Mouse (Mus musculus): ENCODE measurements around the gene Lrrc63. TPM values are rescaled to one million over a fixed set of nuclear protein-coding genes. Genes with fewer than 3 reads are reported as not detected.

Lrrc63 gene
- polyA plus RNA-seq, 1 experiment from 2014 or later: not detected

GRCm38 (mm10) chr14:75174296-75174695 is 43.6 kb upstream of the Lrrc63 start:
- no peak overlapping the region for H3K9ac ChIP-seq (ENCODE audit: low read length)
- no peaks in the 10 kb centered on the region for H3K36me3 ChIP-seq (ENCODE audit: control insufficient read depth, insufficient read depth, low read length)
- DNase-seq (ENCODE audit: low spot score): no peak
- 88% methylated on average over 8 of the region's 8 CpGs for WGBS
- ATAC-seq: no peak
- H3K9me3 ChIP-seq (replicated peaks; ENCODE audit: control insufficient read depth, low read length): no peaks in the 10 kb centered on the region
- H3K4me3 ChIP-seq (ENCODE audit: low read depth, low read length): no peak overlapping the region
- no peaks in the 10 kb centered on the region for H3K4me1 ChIP-seq (ENCODE audit: control insufficient read depth, insufficient read depth, low read length)
- no peaks in the 10 kb centered on the region for H3K27me3 ChIP-seq (replicated peaks; ENCODE audit: control insufficient read depth, insufficient read depth, low read length)
- no peak overlapping the region for H3K4me2 ChIP-seq (ENCODE audit: low read length)
- no peak overlapping the region for H3K27ac ChIP-seq (ENCODE audit: low read depth, low read length)

DNA sequence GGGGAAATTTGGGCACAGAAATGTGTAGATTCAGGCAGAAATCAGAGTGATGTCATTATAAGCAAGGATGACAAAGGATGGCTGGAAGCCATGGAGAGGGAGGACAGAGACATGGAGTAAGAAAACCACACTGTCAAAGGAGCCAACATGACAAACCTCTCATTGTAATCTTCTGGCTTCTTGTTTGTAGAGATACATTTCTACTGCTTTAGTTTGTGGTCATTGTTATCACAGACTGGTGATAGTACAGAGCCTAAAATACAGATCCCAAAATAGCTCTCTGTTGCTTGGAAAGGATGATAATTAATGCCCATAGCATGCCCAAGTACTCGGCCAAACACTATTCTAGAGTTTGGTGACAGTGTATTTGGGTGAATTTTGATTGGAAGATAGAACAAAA is 39.9 kb upstream of the Lrrc63 start:
- H3K36me3 ChIP-seq (ENCODE audit: control insufficient read depth, insufficient read depth, low read length): no peaks in the 10 kb centered on the region
- ATAC-seq: no peak
- no peak overlapping the region for H3K4me2 ChIP-seq (ENCODE audit: low read length)
- H3K9me3 ChIP-seq (replicated peaks; ENCODE audit: control insufficient read depth, low read length): no peaks in the 10 kb centered on the region
- H3K4me3 ChIP-seq (ENCODE audit: low read depth, low read length): no peak overlapping the region
- H3K27me3 ChIP-seq (replicated peaks; ENCODE audit: control insufficient read depth, insufficient read depth, low read length): no peaks in the 10 kb centered on the region
- no peaks in the 10 kb centered on the region for H3K4me1 ChIP-seq (ENCODE audit: control insufficient read depth, insufficient read depth, low read length)
- DNase-seq (ENCODE audit: low spot score): no peak
- H3K27ac ChIP-seq (ENCODE audit: low read depth, low read length): no peak overlapping the region
- WGBS: 72% methylated on average over 1 of the region's 1 CpGs
- no peak overlapping the region for H3K9ac ChIP-seq (ENCODE audit: low read length)

GRCm38 (mm10) chr14:75168501-75168900 is 37.8 kb upstream of the Lrrc63 start:
- ATAC-seq: no peak
- Histone ChIP-seq H3K4me3 (ENCODE audit: low read depth, low read length) (no peak overlapping the region), H3K36me3 (ENCODE audit: control insufficient read depth, insufficient read depth, low read length) (no peaks in the 10 kb centered on the region), H3K27ac (ENCODE audit: low read depth, low read length) (no peak overlapping the region), H3K4me1 (ENCODE audit: control insufficient read depth, insufficient read depth, low read length) (no peaks in the 10 kb centered on the region), H3K27me3 (replicated peaks; ENCODE audit: control insufficient read depth, insufficient read depth, low read length) (no peaks in the 10 kb centered on the region), H3K4me2 (ENCODE audit: low read length) (no peak overlapping the region), H3K9ac (ENCODE audit: low read length) (no peak overlapping the region), H3K9me3 (replicated peaks; ENCODE audit: control insufficient read depth, low read length) (no peaks in the 10 kb centered on the region)
- DNase-seq (ENCODE audit: low spot score): no peak
- 91% methylated on average over 3 of the region's 3 CpGs for WGBS

- no peaks in the 10 kb centered on the region for H3K4me1 ChIP-seq (ENCODE audit: control insufficient read depth, insufficient read depth, low read length)
- H3K9me3 ChIP-seq (replicated peaks; ENCODE audit: control insufficient read depth, low read length): no peaks in the 10 kb centered on the region
- DNase-seq (ENCODE audit: low spot score) (no peak), ATAC-seq (no peak)
- H3K9ac ChIP-seq (ENCODE audit: low read length): no peak overlapping the region
- no peak overlapping the region for H3K4me2 ChIP-seq (ENCODE audit: low read length)
- H3K4me3 ChIP-seq (ENCODE audit: low read depth, low read length): no peak overlapping the region
- no peaks in the 10 kb centered on the region for H3K27me3 ChIP-seq (replicated peaks; ENCODE audit: control insufficient read depth, insufficient read depth, low read length)
- WGBS: 93% methylated on average over 2 of the region's 2 CpGs
- no peaks in the 10 kb centered on the region for H3K36me3 ChIP-seq (ENCODE audit: control insufficient read depth, insufficient read depth, low read length)
- no peak overlapping the region for H3K27ac ChIP-seq (ENCODE audit: low read depth, low read length)
These were observed 35.0 kb upstream of the Lrrc63 start for GRCm38 (mm10) chr14:75165574-75166131.

- H3K4me3 ChIP-seq (ENCODE audit: low read depth, low read length): no peak overlapping the region
- 97% methylated on average over 9 of the region's 9 CpGs for WGBS
- H3K36me3 ChIP-seq (ENCODE audit: control insufficient read depth, insufficient read depth, low read length): no peaks in the 10 kb centered on the region
- no peak for DNase-seq (ENCODE audit: low spot score)
- no peak overlapping the region for H3K4me2 ChIP-seq (ENCODE audit: low read length)
- no peaks in the 10 kb centered on the region for H3K27me3 ChIP-seq (replicated peaks; ENCODE audit: control insufficient read depth, insufficient read depth, low read length)
- H3K9me3 ChIP-seq (replicated peaks; ENCODE audit: control insufficient read depth, low read length): no peaks in the 10 kb centered on the region
- ATAC-seq: no peak
- H3K9ac ChIP-seq (ENCODE audit: low read length): no peak overlapping the region
- no peaks in the 10 kb centered on the region for H3K4me1 ChIP-seq (ENCODE audit: control insufficient read depth, insufficient read depth, low read length)
- H3K27ac ChIP-seq (ENCODE audit: low read depth, low read length): no peak overlapping the region
These were observed 33.7 kb upstream of the Lrrc63 start for GRCm38 (mm10) chr14:75164345-75164744.

- DNase-seq (ENCODE audit: low spot score): no peak
- H3K27me3 ChIP-seq (replicated peaks; ENCODE audit: control insufficient read depth, insufficient read depth, low read length): no peaks in the 10 kb centered on the region
- no peak overlapping the region for H3K4me3 ChIP-seq (ENCODE audit: low read depth, low read length)
- no peak overlapping the region for H3K9ac ChIP-seq (ENCODE audit: low read length)
- no peak overlapping the region for H3K27ac ChIP-seq (ENCODE audit: low read depth, low read length)
- WGBS: 94% methylated on average over 8 of the region's 8 CpGs
- H3K4me2 ChIP-seq (ENCODE audit: low read length): no peak overlapping the region
- no peak for ATAC-seq
- H3K9me3 ChIP-seq (replicated peaks; ENCODE audit: control insufficient read depth, low read length): no peaks in the 10 kb centered on the region
- H3K4me1 ChIP-seq (ENCODE audit: control insufficient read depth, insufficient read depth, low read length): no peaks in the 10 kb centered on the region
- H3K36me3 ChIP-seq (ENCODE audit: control insufficient read depth, insufficient read depth, low read length): no peaks in the 10 kb centered on the region
These were observed 33.2 kb upstream of the Lrrc63 start for GRCm38 (mm10) chr14:75163866-75164265.

DNA sequence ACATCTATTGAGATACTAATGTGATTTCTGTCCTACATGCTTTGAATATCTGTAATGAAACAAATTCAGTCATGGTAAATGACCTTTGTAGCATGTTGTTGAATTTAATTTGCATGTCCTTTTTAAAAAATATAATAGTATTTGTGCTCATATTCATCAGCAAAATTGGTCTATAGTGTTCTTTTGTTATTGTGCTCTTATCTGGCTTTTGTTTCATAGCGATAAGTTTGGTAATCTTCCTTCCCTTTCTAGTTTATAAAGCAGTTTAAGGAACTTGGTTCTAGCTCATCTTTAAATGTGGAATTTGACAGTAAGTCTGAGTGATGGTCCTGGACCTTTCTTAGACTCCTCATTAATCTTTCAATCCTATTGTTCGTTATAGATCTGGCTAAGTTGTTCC is 28.7 kb upstream of the Lrrc63 start:
- H3K9ac ChIP-seq (ENCODE audit: low read length): no peak overlapping the region
- H3K4me2 ChIP-seq (ENCODE audit: low read length): no peak overlapping the region
- H3K9me3 ChIP-seq (replicated peaks; ENCODE audit: control insufficient read depth, low read length): no peaks in the 10 kb centered on the region
- no peaks in the 10 kb centered on the region for H3K36me3 ChIP-seq (ENCODE audit: control insufficient read depth, insufficient read depth, low read length)
- 92% methylated on average over 2 of the region's 2 CpGs for WGBS
- no peak overlapping the region for H3K4me3 ChIP-seq (ENCODE audit: low read depth, low read length)
- ATAC-seq (no peak), DNase-seq (ENCODE audit: low spot score) (no peak)
- no peaks in the 10 kb centered on the region for H3K4me1 ChIP-seq (ENCODE audit: control insufficient read depth, insufficient read depth, low read length)
- no peaks in the 10 kb centered on the region for H3K27me3 ChIP-seq (replicated peaks; ENCODE audit: control insufficient read depth, insufficient read depth, low read length)
- H3K27ac ChIP-seq (ENCODE audit: low read depth, low read length): no peak overlapping the region

DNA sequence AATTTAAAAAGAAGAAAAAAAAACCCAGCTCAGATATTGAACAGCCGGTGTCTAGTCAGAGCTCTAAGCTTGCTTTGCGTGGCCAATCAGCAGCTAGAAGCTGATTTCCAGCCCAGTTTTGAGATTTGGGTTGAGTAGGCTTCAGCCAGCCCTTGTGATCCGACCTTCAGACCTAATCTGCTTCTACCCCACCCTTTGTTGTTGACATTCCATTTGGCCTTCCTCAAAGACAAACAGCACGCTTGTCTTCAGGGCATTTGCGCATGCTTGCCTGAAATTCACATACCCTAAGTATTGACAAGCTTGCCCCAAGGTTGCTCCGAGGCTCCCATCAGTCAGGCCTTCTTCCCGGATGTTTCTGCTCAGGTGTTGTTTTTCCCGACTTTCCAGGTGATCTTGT is 23.8 kb upstream of the Lrrc63 start:
- no peak overlapping the region for H3K4me3 ChIP-seq (ENCODE audit: low read depth, low read length)
- H3K4me2 ChIP-seq (ENCODE audit: low read length): no peak overlapping the region
- no peaks in the 10 kb centered on the region for H3K27me3 ChIP-seq (replicated peaks; ENCODE audit: control insufficient read depth, insufficient read depth, low read length)
- DNase-seq (ENCODE audit: low spot score) (no peak), ATAC-seq (no peak)
- H3K27ac ChIP-seq (ENCODE audit: low read depth, low read length): no peak overlapping the region
- 86% methylated on average over 8 of the region's 8 CpGs for WGBS
- no peaks in the 10 kb centered on the region for H3K4me1 ChIP-seq (ENCODE audit: control insufficient read depth, insufficient read depth, low read length)
- no peaks in the 10 kb centered on the region for H3K36me3 ChIP-seq (ENCODE audit: control insufficient read depth, insufficient read depth, low read length)
- no peak overlapping the region for H3K9ac ChIP-seq (ENCODE audit: low read length)
- H3K9me3 ChIP-seq (replicated peaks; ENCODE audit: control insufficient read depth, low read length): no peaks in the 10 kb centered on the region

- Histone ChIP-seq H3K36me3 (ENCODE audit: control insufficient read depth, insufficient read depth, low read length) (no peaks in the 10 kb centered on the region), H3K27ac (ENCODE audit: low read depth, low read length) (no peak overlapping the region), H3K4me3 (ENCODE audit: low read depth, low read length) (no peak overlapping the region), H3K9me3 (replicated peaks; ENCODE audit: control insufficient read depth, low read length) (no peaks in the 10 kb centered on the region), H3K27me3 (replicated peaks; ENCODE audit: control insufficient read depth, insufficient read depth, low read length) (no peaks in the 10 kb centered on the region), H3K9ac (ENCODE audit: low read length) (no peak overlapping the region), H3K4me1 (ENCODE audit: control insufficient read depth, insufficient read depth, low read length) (no peaks in the 10 kb centered on the region), H3K4me2 (ENCODE audit: low read length) (no peak overlapping the region)
- ATAC-seq: no peak
- WGBS: 77% methylated on average over 3 of the region's 3 CpGs
- no peak for DNase-seq (ENCODE audit: low spot score)
These were observed 20.5 kb upstream of the Lrrc63 start for GRCm38 (mm10) chr14:75151146-75151545.

Data from forebrain, embryonic 14.5 days (tissue).